Mouse (Mus musculus) forebrain, embryonic 16.5 days (tissue): ENCODE data around the gene Tmem132d. TPM values are rescaled to one million over a fixed set of nuclear protein-coding genes. Genes with fewer than 3 reads are reported as not detected.

Source experiments
- ATAC-seq: fragments of 200-750 bp; cut with Nextera tagmentation; 2 replicates; pipeline ENCODE4 v1.8.0; 2017; ENCODE audit warnings: mild to moderate bottlenecking, moderate library complexity
- H3K27ac ChIP-seq: fragments of 300-500 bp; sonication (generic); 2 replicates; pipeline ENCODE4 v1.5.1; 2014; ENCODE audit warnings: low read length, control low read depth
- H3K27me3 ChIP-seq: fragments of 300-500 bp; sonication (generic); replicated peaks from 2 replicates; pipeline ENCODE4 v1.6.1; 2014; ENCODE audit warnings: low read length; ENCODE audit not compliant: control insufficient read depth, insufficient read depth
- H3K36me3 ChIP-seq: fragments of 300-500 bp; sonication (generic); 2 replicates; pipeline ENCODE4 v1.6.1; 2014; ENCODE audit not compliant: control insufficient read depth, insufficient read depth
- H3K4me1 ChIP-seq: fragments of 300-500 bp; sonication (generic); replicated peaks from 2 replicates; pipeline ENCODE4 v1.6.1; 2014; ENCODE audit warnings: low read length; ENCODE audit not compliant: control insufficient read depth, insufficient read depth
- H3K4me2 ChIP-seq: fragments of 300-500 bp; sonication (generic); 2 replicates; pipeline ENCODE4 v1.6.1; 2014; ENCODE audit warnings: mild to moderate bottlenecking, low read length, control low read depth
- H3K4me3 ChIP-seq: fragments of 300-500 bp; sonication (generic); replicated peaks from 2 replicates; pipeline ENCODE4 v1.5.1; 2014; ENCODE audit warnings: mild to moderate bottlenecking, low read length, control low read depth
- H3K9ac ChIP-seq: fragments of 300-500 bp; sonication (generic); replicated peaks from 2 replicates; pipeline ENCODE4 v1.6.1; 2014; ENCODE audit warnings: low read depth, low read length, control low read depth
- H3K9me3 ChIP-seq: fragments of 300-500 bp; sonication (generic); 2 replicates; pipeline ENCODE4 v1.6.1; 2016; ENCODE audit warnings: low read length; ENCODE audit not compliant: control insufficient read depth
- WGBS: fragments of 180-500 bp; shearing (Covaris S2); extraction: QIAGEN DNeasy Blood & Tissue Kit; methylation state at CpG from one replicate; pipeline ENCODE4 v1.1.7; 2014; 5-methylcytosine and 5-hydroxymethylcytosine counted together
- polyA plus RNA-seq: library from polyadenylated mRNA; unstranded; fragments of >200 nt; fragmentation: Nextera tagmentation; extraction: Ambion mirVana; gene quantifications from 2 replicates; pipeline ENCODE4 v1.2.1, GENCODE M21; 2015

Tmem132d gene
- polyA plus RNA-seq, 1 experiment from 2014 or later: 1.7 TPM

DNA sequence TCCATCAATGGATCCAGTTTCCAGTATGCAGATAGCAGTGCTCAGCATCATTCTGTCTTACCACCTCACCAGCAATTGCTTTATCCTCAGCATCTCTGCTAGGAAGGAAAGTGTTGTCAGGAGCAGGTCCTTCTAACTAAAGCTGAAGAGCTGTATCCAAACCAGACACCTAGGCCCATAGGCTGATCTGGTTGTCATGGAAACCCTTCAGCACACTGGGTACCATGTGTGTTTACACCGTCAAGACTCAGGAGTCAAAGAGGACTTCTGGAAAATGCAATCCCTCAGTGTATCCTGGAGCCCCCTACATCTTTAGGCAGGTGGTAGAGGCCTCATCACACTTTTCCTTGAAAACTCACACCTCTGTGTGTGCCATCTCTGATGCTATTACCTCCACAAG is 513.7 kb downstream of the Tmem132d start:
- Histone ChIP-seq H3K9me3 (no peaks in the 10 kb centered on the region), H3K27me3 (no peaks in the 10 kb centered on the region), H3K4me2 (no peak overlapping the region), H3K4me1 (peaks cover 4% of the 10 kb centered on the region; the same call in 1 of the 2 replicates), H3K36me3 (no peaks in the 10 kb centered on the region), H3K4me3 (no peak overlapping the region), H3K9ac (no peak overlapping the region), H3K27ac (no peak overlapping the region)
- ATAC-seq: no peak
- WGBS: 43% methylated on average over 1 of the region's 1 CpGs

DNA sequence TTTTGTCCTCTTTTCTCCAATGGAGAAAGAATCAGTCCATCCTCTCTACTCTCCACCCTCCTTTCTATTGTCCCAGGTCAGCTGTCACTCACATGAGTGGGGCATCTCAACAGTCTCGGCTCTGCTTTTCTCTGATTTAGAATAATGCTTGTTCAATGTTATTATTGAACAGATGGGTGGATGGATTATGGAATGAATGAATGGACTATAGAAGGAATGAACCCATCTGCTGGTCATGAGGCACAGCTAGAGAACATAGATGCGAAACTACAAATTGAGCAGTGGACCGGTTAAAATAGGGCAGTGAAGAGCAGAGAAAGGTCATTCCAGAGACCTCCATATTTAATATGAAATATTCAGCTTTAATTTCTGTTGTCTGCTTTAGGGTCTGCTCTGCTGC is 514.5 kb downstream of the Tmem132d start:
- no peak overlapping the region for H3K9ac ChIP-seq
- no peaks in the 10 kb centered on the region for H3K9me3 ChIP-seq
- H3K4me2 ChIP-seq: no peak overlapping the region
- H3K4me3 ChIP-seq: no peak overlapping the region
- H3K27me3 ChIP-seq: no peaks in the 10 kb centered on the region
- no peak for ATAC-seq
- H3K36me3 ChIP-seq: no peaks in the 10 kb centered on the region
- H3K27ac ChIP-seq: no peak overlapping the region
- no peaks in the 10 kb centered on the region for H3K4me1 ChIP-seq
- WGBS: 84% methylated on average over 3 of the region's 3 CpGs

DNA sequence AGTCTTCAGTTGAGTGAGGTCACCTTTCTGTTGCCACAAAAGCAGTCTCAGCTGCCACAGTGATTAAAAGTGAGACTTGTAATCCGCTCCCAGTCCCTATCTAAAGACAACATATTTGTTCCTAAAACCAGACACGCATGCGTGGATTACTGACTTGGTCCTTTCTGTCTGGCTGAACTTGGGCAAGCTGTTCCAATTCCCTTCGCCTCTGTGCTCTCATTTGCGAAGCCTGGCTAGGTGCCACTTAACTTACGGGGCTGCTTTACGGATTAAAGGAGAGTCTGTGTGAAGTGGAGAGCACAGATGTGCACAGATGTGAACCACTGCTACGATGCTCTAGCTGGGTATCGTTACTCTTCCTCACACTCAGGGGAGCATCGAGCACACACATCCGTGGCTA is 518.7 kb downstream of the Tmem132d start:
- Histone ChIP-seq H3K9me3 (no peaks in the 10 kb centered on the region), H3K27ac (no peak overlapping the region), H3K9ac (no peak overlapping the region), H3K27me3 (no peaks in the 10 kb centered on the region), H3K36me3 (no peaks in the 10 kb centered on the region), H3K4me3 (no peak overlapping the region), H3K4me2 (no peak overlapping the region), H3K4me1 (no peaks in the 10 kb centered on the region)
- no peak for ATAC-seq
- 67% methylated on average over 11 of the region's 11 CpGs for WGBS

- H3K27ac ChIP-seq: no peak overlapping the region
- no peak overlapping the region for H3K9ac ChIP-seq
- WGBS: 63% methylated on average over 3 of the region's 3 CpGs
- H3K4me1 ChIP-seq: no peaks in the 10 kb centered on the region
- no peak overlapping the region for H3K4me3 ChIP-seq
- no peak overlapping the region for H3K4me2 ChIP-seq
- H3K9me3 ChIP-seq: no peaks in the 10 kb centered on the region
- no peaks in the 10 kb centered on the region for H3K27me3 ChIP-seq
- ATAC-seq: no peak
- H3K36me3 ChIP-seq: no peaks in the 10 kb centered on the region
Measured at GRCm38 (mm10) chr5:127911603-127912002, 521.3 kb downstream of the Tmem132d start.

- Histone ChIP-seq H3K27me3 (no peaks in the 10 kb centered on the region), H3K36me3 (no peaks in the 10 kb centered on the region), H3K27ac (no peak overlapping the region), H3K9me3 (no peaks in the 10 kb centered on the region), H3K4me3 (no peak overlapping the region), H3K4me1 (no peaks in the 10 kb centered on the region), H3K9ac (no peak overlapping the region), H3K4me2 (no peak overlapping the region)
- 50% methylated on average over 2 of the region's 2 CpGs for WGBS
- no peak for ATAC-seq
Measured at GRCm38 (mm10) chr5:127910356-127910755, 522.5 kb downstream of the Tmem132d start.

DNA sequence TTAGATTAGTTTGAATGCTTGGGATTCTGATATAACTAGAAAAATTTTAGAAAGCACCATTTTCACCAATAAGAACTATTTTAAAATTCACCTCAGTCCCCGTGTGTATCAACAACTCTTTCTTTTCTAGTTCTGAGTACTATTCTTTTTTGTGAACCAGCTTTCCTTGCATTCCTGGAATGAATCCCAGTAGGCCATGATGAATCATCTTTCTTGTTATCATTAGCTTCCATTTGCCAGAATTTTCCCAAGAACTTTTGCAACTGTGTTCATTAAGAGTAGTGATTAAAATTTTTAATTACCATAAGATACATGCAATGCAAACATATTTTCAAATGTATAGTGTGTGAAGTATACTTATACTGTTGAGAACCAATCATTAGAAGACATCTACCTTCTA is 537.7 kb downstream of the Tmem132d start:
- WGBS: 63% methylated on average over 1 of the region's 1 CpGs
- Histone ChIP-seq H3K4me2 (no peak overlapping the region), H3K9me3 (no peaks in the 10 kb centered on the region), H3K27ac (no peak overlapping the region), H3K4me1 (no peaks in the 10 kb centered on the region), H3K27me3 (no peaks in the 10 kb centered on the region), H3K36me3 (no peaks in the 10 kb centered on the region), H3K9ac (no peak overlapping the region), H3K4me3 (no peak overlapping the region)
- ATAC-seq: no peak

DNA sequence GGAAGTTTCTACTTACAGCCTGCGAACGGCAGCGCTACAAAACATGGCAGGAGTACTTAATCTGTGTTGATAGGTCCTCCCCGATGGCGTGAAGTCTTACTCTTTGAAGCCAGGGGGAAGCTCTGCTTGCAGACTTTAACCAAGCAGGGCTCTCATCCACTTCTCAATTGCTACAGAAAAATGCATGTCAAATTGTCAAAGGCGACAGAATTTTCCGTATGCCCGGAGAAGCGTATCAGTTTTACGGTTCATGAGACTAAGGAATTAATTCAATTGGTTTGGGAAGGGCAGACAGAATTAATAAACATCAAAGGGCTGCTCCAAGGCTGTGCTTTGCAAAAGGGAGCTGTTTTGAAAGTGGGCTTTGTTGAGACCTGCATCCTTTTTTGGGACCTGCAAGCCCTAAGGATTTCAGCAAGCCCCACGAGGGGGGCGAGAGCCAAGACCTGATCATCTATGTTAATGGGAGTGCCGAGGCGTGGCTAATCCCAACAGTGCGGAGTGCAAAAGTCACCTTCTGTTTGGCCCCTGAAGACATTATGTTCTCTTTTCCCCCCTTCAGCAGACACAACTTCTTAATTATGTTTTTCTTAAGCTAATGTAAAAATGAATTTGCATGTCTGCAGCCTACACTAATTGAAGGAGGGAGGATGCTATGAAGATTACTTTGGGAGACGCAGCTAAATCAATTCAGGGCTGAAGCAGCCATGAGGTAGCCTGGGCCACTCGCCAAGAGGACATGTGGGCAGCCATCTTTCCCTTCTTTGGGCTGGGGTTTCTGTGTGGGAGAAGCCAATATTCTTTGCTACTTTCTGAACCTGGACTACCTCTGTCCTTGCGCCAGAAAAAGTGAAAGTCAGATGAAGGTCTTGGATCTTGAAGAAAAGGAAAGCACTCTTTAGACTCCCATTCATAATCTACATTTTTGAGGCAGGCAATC is 547.0 kb downstream of the Tmem132d start:
- H3K9ac ChIP-seq: no peak overlapping the region
- H3K27ac ChIP-seq: no peak overlapping the region
- H3K4me1 ChIP-seq: 0 out of 2 replicates have a peak, but pooled peaks cover 2% of the 10 kb centered on the region
- no peaks in the 10 kb centered on the region for H3K27me3 ChIP-seq
- H3K4me2 ChIP-seq: no peak overlapping the region
- 54% methylated on average over 18 of the region's 18 CpGs for WGBS
- no peaks in the 10 kb centered on the region for H3K36me3 ChIP-seq
- no peak overlapping the region for H3K4me3 ChIP-seq
- no peaks in the 10 kb centered on the region for H3K9me3 ChIP-seq
- ATAC-seq: no peak

- ATAC-seq: no peak
- no peaks in the 10 kb centered on the region for H3K27me3 ChIP-seq
- H3K4me3 ChIP-seq: no peak overlapping the region
- H3K4me2 ChIP-seq: no peak overlapping the region
- no peaks in the 10 kb centered on the region for H3K36me3 ChIP-seq
- WGBS: 34% methylated on average over 9 of the region's 10 CpGs
- no peaks in the 10 kb centered on the region for H3K9me3 ChIP-seq
- H3K4me1 ChIP-seq: 0 out of 2 replicates have a peak, but pooled peaks cover 2% of the 10 kb centered on the region
- H3K27ac ChIP-seq: no peak overlapping the region
- no peak overlapping the region for H3K9ac ChIP-seq
Measured at GRCm38 (mm10) chr5:127883021-127883420, 549.9 kb downstream of the Tmem132d start.

DNA sequence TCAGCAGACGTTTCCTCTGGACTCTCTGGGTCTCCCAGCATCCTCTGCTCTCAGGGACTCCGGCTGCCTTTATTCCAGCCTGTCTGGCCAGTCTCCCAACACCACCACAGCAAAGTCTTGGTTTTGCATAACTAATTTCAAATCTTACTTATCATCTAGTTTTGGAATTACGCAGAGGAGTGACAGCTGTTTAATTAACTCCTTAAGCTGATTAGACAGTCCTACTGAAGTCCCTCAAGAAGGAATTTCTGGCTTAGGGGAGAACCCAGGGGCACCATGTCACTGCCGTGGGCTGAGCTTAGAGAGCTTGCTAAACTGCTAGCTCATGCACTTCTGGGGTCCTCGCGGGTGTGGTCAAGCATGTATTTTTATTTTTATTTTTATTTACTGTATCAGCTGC is 558.4 kb downstream of the Tmem132d start:
- Histone ChIP-seq H3K4me3 (no peak overlapping the region), H3K27ac (no peak overlapping the region), H3K9ac (no peak overlapping the region), H3K27me3 (no peaks in the 10 kb centered on the region), H3K36me3 (no peaks in the 10 kb centered on the region), H3K4me2 (no peak overlapping the region), H3K4me1 (no peaks in the 10 kb centered on the region), H3K9me3 (no peaks in the 10 kb centered on the region)
- 74% methylated on average over 6 of the region's 6 CpGs for WGBS
- no peak for ATAC-seq
